Mouse (Mus musculus): ENCODE data around the gene Sestd1.

The Sestd1 gene

DNA sequence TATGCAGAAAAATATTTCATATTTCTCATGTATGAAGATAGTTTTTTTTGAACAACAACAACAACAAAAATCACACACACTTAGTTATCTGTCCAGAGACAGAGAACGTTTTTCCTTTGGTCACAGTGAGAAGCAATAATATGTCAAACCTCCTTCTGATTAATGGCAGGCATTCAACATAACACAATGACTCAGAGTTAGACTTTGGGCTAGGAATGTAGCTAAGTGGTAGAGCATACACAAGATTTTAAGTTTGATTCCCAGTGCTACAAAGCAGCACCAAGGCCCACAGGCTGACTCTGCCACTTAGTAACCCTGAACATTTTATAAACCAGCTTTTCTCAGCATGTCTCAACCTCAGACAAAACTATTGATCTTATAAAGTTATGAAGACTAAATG lies 145.5 kb downstream of the Sestd1 start:
- no peak for DNase-seq (ENCODE audit: low spot score in 2 of 2)

GRCm38 (mm10) chr2:77133407-77133806 lies 147.0 kb downstream of the Sestd1 start:
- no peak for DNase-seq (ENCODE audit: low spot score in 2 of 2)
